Mouse (Mus musculus) thymus, postnatal 10 days (tissue): ENCODE results near the gene Txn2.
"Not testable (repeated sequence)": the region's sequence is repeated elsewhere in the genome, so short reads cannot be mapped to it uniquely, and the experiment has no call there.

ENCODE experiments used
- DNase-seq, 2 experiments: peaks; one replicate each; pipeline ENCODE4 v3.0.0; 2021; ENCODE audit warnings: low spot score in 2 of 2

Gene Txn2

GRCm38 (mm10) chr15:77879756-77880155, 49.0 kb downstream of the Txn2 start:
- DNase-seq, result no peak

GRCm38 (mm10) chr15:77877209-77877608, 51.6 kb downstream of the Txn2 start:
- peak in 1 of 2 experiments; percentile 38 for DNase-seq

GRCm38 (mm10) chr15:77876716-77877115, 52.1 kb downstream of the Txn2 start:
- DNase-seq, result no peak

- DNase-seq, result no peak
These were observed 52.9 kb downstream of the Txn2 start for GRCm38 (mm10) chr15:77875953-77876352.

- DNase-seq, result no peak
These were observed 54.0 kb downstream of the Txn2 start for GRCm38 (mm10) chr15:77874807-77875206.

GRCm38 (mm10) chr15:77874310-77874709, 54.5 kb downstream of the Txn2 start:
- no peak for DNase-seq

GRCm38 (mm10) chr15:77873564-77873963, 55.2 kb downstream of the Txn2 start:
- no peak for DNase-seq

- no peak for DNase-seq
These were observed 55.8 kb downstream of the Txn2 start for GRCm38 (mm10) chr15:77872996-77873395.

GRCm38 (mm10) chr15:77868340-77868739, 60.5 kb downstream of the Txn2 start:
- DNase-seq, result no peak

- not testable (repeated sequence) for DNase-seq
These were observed 61.4 kb downstream of the Txn2 start for GRCm38 (mm10) chr15:77867231-77867968.

- no peak for DNase-seq
These were observed 62.1 kb downstream of the Txn2 start for GRCm38 (mm10) chr15:77866583-77867220.
